Mouse (Mus musculus) cortical plate, adult 2 months (tissue): ENCODE measurements around the gene Rnf152.

ENCODE experiments used
- CTCF ChIP-seq: fragments of 200-500 bp; IDR thresholded peaks from 2 replicates; pipeline ENCODE4 v1.5.1; 2011; ENCODE audit warnings: mild to moderate bottlenecking, control low read depth, low read length; ENCODE audit not compliant: insufficient read depth; ENCODE audit errors: extremely low read depth
- POLR2A ChIP-seq: fragments of 200-500 bp; IDR thresholded peaks from 2 replicates; pipeline ENCODE4 v1.6.1; 2011; ENCODE audit warnings: mild to moderate bottlenecking, low read length, control low read depth; ENCODE audit not compliant: insufficient read depth; ENCODE audit errors: extremely low read depth

GRCm38 (mm10) chr1:105351806-105352205 lies 4.7 kb downstream of the Rnf152 start:
- TF ChIP-seq POLR2A (no peak), CTCF (no peak)
